Mouse (Mus musculus): ENCODE data around the gene Lix1. TPM values are rescaled to one million over a fixed set of nuclear protein-coding genes. Genes with fewer than 3 reads are reported as not detected.

Gene Lix1
- polyA plus RNA-seq, 1 experiment from 2014 or later: 10.1 TPM

GRCm38 (mm10) chr17:17409601-17410000, 7.1 kb downstream of the Lix1 start:
- WGBS: 29% methylated on average over 2 of the region's 2 CpGs
- peak; percentile 18; the same call in 1 of the 2 replicates for TF ChIP-seq CTCF (IDR thresholded peaks at IDR 0.05; ENCODE audit: low read depth)
- Histone ChIP-seq H3K27me3 (ENCODE audit: insufficient read depth, low read length) (no peaks in the 10 kb centered on the region), H3K36me3 (ENCODE audit: insufficient read depth, low read length) (no peaks in the 10 kb centered on the region), H3K4me1 (replicated peaks; ENCODE audit: insufficient read depth, low read length) (no peaks in the 10 kb centered on the region), H3K4me3 (replicated peaks; ENCODE audit: low read depth, low read length) (no peak overlapping the region), H3K27ac (no peak overlapping the region), H3K9ac (ENCODE audit: low read depth, low read length) (no peak overlapping the region), H3K9me3 (replicated peaks; ENCODE audit: low read length) (no peaks in the 10 kb centered on the region), H3K4me2 (ENCODE audit: low read length) (no peak overlapping the region)
- ATAC-seq (replicated peaks; ENCODE audit: low FRiP score, low read depth) (peak; percentile 69), DNase-seq (ENCODE audit: low spot score) (peak; percentile 16)

DNA sequence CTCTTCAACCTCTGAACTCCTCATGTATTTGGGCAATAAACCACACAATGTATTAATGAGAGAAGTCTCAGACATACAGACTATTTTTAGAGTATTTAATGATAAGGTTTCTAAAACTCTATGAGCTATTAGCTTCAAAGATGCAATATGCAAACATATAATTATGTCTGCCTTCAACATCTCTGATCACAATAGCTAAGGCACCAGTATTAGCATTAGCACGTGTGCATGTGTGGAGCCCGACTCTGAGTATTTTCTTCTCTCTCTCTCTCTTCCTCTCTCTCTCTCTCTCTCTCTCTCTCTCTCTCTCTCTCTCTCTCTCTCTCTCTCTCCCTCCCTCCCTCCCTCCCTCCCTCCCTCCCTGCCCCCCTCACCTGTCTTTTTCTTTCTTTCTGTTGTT, 9.0 kb downstream of the Lix1 start:
- Histone ChIP-seq H3K4me3 (replicated peaks; ENCODE audit: low read depth, low read length) (no peak overlapping the region), H3K27ac (no peak overlapping the region), H3K4me1 (replicated peaks; ENCODE audit: insufficient read depth, low read length) (no peaks in the 10 kb centered on the region), H3K36me3 (ENCODE audit: insufficient read depth, low read length) (no peaks in the 10 kb centered on the region), H3K27me3 (ENCODE audit: insufficient read depth, low read length) (no peaks in the 10 kb centered on the region), H3K9ac (ENCODE audit: low read depth, low read length) (no peak overlapping the region), H3K4me2 (ENCODE audit: low read length) (no peak overlapping the region), H3K9me3 (replicated peaks; ENCODE audit: low read length) (no peaks in the 10 kb centered on the region)
- no peak for TF ChIP-seq CTCF (IDR thresholded peaks at IDR 0.05; ENCODE audit: low read depth)
- no peak for DNase-seq (ENCODE audit: low spot score)
- no peak for ATAC-seq (replicated peaks; ENCODE audit: low FRiP score, low read depth)
- WGBS: 76% methylated on average over 2 of the region's 2 CpGs

GRCm38 (mm10) chr17:17412176-17412575, 9.7 kb downstream of the Lix1 start:
- ATAC-seq (replicated peaks; ENCODE audit: low FRiP score, low read depth) (no peak), DNase-seq (ENCODE audit: low spot score) (no peak)
- Histone ChIP-seq H3K27me3 (ENCODE audit: insufficient read depth, low read length) (no peaks in the 10 kb centered on the region), H3K4me1 (replicated peaks; ENCODE audit: insufficient read depth, low read length) (no peaks in the 10 kb centered on the region), H3K36me3 (ENCODE audit: insufficient read depth, low read length) (no peaks in the 10 kb centered on the region), H3K27ac (no peak overlapping the region), H3K4me2 (ENCODE audit: low read length) (no peak overlapping the region), H3K9me3 (replicated peaks; ENCODE audit: low read length) (no peaks in the 10 kb centered on the region), H3K4me3 (replicated peaks; ENCODE audit: low read depth, low read length) (no peak overlapping the region), H3K9ac (ENCODE audit: low read depth, low read length) (no peak overlapping the region)
- TF ChIP-seq CTCF (IDR thresholded peaks at IDR 0.05; ENCODE audit: low read depth): no peak
- WGBS: 91% methylated on average over 2 of the region's 2 CpGs

GRCm38 (mm10) chr17:17414206-17414605, 11.7 kb downstream of the Lix1 start:
- Histone ChIP-seq H3K9ac (ENCODE audit: low read depth, low read length) (no peak overlapping the region), H3K27ac (no peak overlapping the region), H3K9me3 (replicated peaks; ENCODE audit: low read length) (no peaks in the 10 kb centered on the region), H3K4me2 (ENCODE audit: low read length) (no peak overlapping the region), H3K36me3 (ENCODE audit: insufficient read depth, low read length) (no peaks in the 10 kb centered on the region), H3K4me3 (replicated peaks; ENCODE audit: low read depth, low read length) (no peak overlapping the region), H3K27me3 (ENCODE audit: insufficient read depth, low read length) (no peaks in the 10 kb centered on the region), H3K4me1 (replicated peaks; ENCODE audit: insufficient read depth, low read length) (no peaks in the 10 kb centered on the region)
- TF ChIP-seq CTCF (IDR thresholded peaks at IDR 0.05; ENCODE audit: low read depth): no peak
- ATAC-seq (replicated peaks; ENCODE audit: low FRiP score, low read depth): no peak
- WGBS: 96% methylated on average over 3 of the region's 3 CpGs
- DNase-seq (ENCODE audit: low spot score): no peak

- Histone ChIP-seq H3K9me3 (replicated peaks; ENCODE audit: low read length) (no peaks in the 10 kb centered on the region), H3K4me2 (ENCODE audit: low read length) (no peak overlapping the region), H3K27ac (peak overlapping the region; percentile 42; the same call in 1 of the 2 replicates), H3K4me1 (replicated peaks; ENCODE audit: insufficient read depth, low read length) (no peaks in the 10 kb centered on the region), H3K27me3 (ENCODE audit: insufficient read depth, low read length) (no peaks in the 10 kb centered on the region), H3K9ac (ENCODE audit: low read depth, low read length) (no peak overlapping the region), H3K4me3 (replicated peaks; ENCODE audit: low read depth, low read length) (no peak overlapping the region), H3K36me3 (ENCODE audit: insufficient read depth, low read length) (no peaks in the 10 kb centered on the region)
- no peak for TF ChIP-seq CTCF (IDR thresholded peaks at IDR 0.05; ENCODE audit: low read depth)
- DNase-seq (ENCODE audit: low spot score) (no peak), ATAC-seq (replicated peaks; ENCODE audit: low FRiP score, low read depth) (no peak)
- 44% methylated on average over 4 of the region's 4 CpGs for WGBS
Measured at GRCm38 (mm10) chr17:17424609-17425307, 22.3 kb downstream of the Lix1 start.

DNA sequence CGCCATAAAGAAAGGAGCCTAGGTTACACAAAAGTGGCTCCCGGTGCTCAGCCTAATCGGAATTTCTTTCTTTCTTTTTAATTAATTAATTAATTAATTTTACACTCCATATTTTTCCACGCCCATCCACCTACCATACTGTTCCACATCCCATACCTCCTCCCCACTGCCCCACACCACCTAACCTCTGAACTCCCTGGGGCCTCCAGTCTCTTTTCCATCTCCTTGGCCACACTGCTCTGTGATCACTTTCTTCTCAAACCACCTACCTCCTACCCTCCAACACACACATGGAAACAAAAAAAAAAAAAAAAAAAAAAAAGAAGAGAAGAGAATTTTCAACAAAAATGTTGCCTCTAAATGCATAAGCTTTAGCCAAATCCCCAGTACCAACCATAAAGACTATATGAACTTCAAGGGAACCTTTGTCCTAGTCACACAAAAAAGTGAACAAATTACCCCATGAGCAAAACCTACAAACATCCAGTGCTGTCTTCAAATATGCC, 22.9 kb downstream of the Lix1 start:
- no peak for ATAC-seq (replicated peaks; ENCODE audit: low FRiP score, low read depth)
- Histone ChIP-seq H3K4me2 (ENCODE audit: low read length) (no peak overlapping the region), H3K27me3 (ENCODE audit: insufficient read depth, low read length) (no peaks in the 10 kb centered on the region), H3K9me3 (replicated peaks; ENCODE audit: low read length) (no peaks in the 10 kb centered on the region), H3K9ac (ENCODE audit: low read depth, low read length) (no peak overlapping the region), H3K36me3 (ENCODE audit: insufficient read depth, low read length) (no peaks in the 10 kb centered on the region), H3K4me3 (replicated peaks; ENCODE audit: low read depth, low read length) (no peak overlapping the region), H3K4me1 (replicated peaks; ENCODE audit: insufficient read depth, low read length) (no peaks in the 10 kb centered on the region), H3K27ac (peak overlapping the region; percentile 42; the same call in 1 of the 2 replicates)
- no peak for TF ChIP-seq CTCF (IDR thresholded peaks at IDR 0.05; ENCODE audit: low read depth)
- no peak for DNase-seq (ENCODE audit: low spot score)
- 77% methylated on average over 4 of the region's 4 CpGs for WGBS
